Mouse (Mus musculus): ENCODE data around the gene 4933402J07Rik. TPM values are rescaled to one million over a fixed set of nuclear protein-coding genes. Genes with fewer than 3 reads are reported as not detected.

Gene 4933402J07Rik
- total and polyA plus RNA-seq, 3 experiments, result not detected

DNA sequence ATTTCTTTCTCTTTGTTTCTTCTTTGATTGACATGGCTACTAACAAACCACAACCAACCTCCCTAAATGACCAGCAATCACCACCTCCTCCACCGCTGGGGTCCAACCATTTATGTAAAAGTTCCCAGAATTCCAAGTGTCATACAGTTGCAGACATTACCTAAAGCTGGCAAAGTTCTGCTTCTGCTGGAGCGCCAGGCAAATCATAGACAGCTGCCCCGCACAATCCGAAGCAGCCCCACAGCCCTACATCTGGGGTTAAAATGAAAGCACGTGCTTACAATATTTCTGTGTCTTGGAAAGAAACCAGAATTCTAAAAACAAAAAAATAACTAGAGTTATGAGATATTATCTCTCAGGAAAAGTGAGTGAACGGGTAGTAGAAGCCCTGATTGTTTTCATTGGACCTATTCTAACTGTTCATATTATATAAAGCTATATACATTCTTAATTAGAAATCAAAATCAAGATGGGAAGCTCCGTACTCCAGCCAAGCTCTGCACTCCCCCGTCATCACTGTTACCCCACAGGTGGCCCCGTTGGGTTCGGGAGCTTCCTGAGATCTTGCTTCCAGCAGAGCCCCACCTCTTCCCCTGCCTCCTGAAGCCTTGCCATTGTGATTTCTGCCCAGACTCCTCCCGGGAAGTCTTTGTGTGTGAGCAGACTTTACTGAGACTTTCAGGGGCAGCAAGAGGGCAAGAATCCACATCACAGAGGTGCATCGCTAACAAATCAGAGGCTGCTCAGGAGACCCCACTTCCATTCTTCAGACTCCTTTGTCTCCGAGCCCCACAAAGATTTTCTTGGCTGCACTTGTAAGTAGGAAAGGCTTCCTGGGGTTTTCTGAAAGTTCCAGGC, 6.3 kb downstream of the 4933402J07Rik start:
- in situ Hi-C loops (cut with MboI; ENCODE audit: low pct_ligation_motif_present, low pct_unique_long_range_greater_than_20kb, low sequenced_read_pairs) (no loop called here), dilution Hi-C loops (cut with MboI; ENCODE audit: extremely low pct_ligation_motif_present, extremely low pct_unique_long_range_greater_than_20kb, low sequenced_read_pairs) (no loop called here)
- no peak overlapping the region for H3K27ac ChIP-seq (ENCODE audit: insufficient read depth, low read depth)
- TF ChIP-seq BHLHE40 (IDR thresholded peaks at IDR 0.05; ENCODE audit: low read depth, low read length) (0 out of 2 replicates have a peak, but pooled peaks have one; percentile 45), MAX (IDR thresholded peaks at IDR 0.05; ENCODE audit: low read length) (no peak)
- H3K4me1 ChIP-seq (ENCODE audit: control insufficient read depth in 1 of 2, insufficient read depth in 2 of 2), result peaks cover 0 to 2% of the 10 kb centered on the region in 2 experiments; a peak in 1 of 4 replicates
- no peaks in the 10 kb centered on the region for H3K79me2 ChIP-seq (replicated peaks; ENCODE audit: control insufficient read depth, extremely low read depth, insufficient read depth, poor library complexity, severe bottlenecking)
- H3K9ac ChIP-seq (ENCODE audit: insufficient read depth, low read depth), result no peak overlapping the region
- no peaks in the 10 kb centered on the region for H3K27me3 ChIP-seq (replicated peaks)
- DNase-seq (ENCODE audit: extremely low read depth), result no peak
- no peaks in the 10 kb centered on the region for H3K36me3 ChIP-seq (replicated peaks in 1 of 2; ENCODE audit: control insufficient read depth in 1 of 2, insufficient read depth in 1 of 2, low read length in 1 of 2)
- no peaks in the 10 kb centered on the region for H3K9me3 ChIP-seq (replicated peaks; ENCODE audit: low read length)
- H3K4me3 ChIP-seq (replicated peaks in 1 of 3; ENCODE audit: low read depth in 2 of 3, low read length in 2 of 3, poor library complexity in 1 of 3), result no peak overlapping the region
- H3K4me2 ChIP-seq (ENCODE audit: insufficient read depth, low read depth, poor library complexity, severe bottlenecking), result peak overlapping the region; percentile 82

DNA sequence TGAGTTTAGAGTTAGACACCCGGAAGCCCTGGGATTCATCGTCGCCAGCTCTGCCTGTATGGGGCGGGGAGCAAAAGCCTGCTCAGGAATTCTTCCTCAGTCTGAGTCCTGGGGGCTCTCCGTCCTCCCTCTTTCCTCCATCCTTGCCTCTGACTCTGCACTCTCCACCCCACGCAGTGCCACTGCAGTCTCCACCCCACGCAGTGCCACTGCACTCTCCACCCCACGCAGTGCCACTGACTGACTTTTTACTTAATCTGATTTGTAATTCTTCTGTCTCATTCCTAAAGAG, 6.9 kb downstream of the 4933402J07Rik start:
- H3K27me3 ChIP-seq (replicated peaks), result no peaks in the 10 kb centered on the region
- H3K9me3 ChIP-seq (replicated peaks; ENCODE audit: low read length), result no peaks in the 10 kb centered on the region
- H3K27ac ChIP-seq (ENCODE audit: insufficient read depth, low read depth), result no peak overlapping the region
- peak overlapping the region; percentile 82; the same call in 1 of the 2 replicates for H3K4me2 ChIP-seq (ENCODE audit: insufficient read depth, low read depth, poor library complexity, severe bottlenecking)
- no peaks in the 10 kb centered on the region for H3K36me3 ChIP-seq (replicated peaks in 1 of 2; ENCODE audit: control insufficient read depth in 1 of 2, insufficient read depth in 1 of 2, low read length in 1 of 2)
- H3K4me1 ChIP-seq (ENCODE audit: control insufficient read depth in 1 of 2, insufficient read depth in 2 of 2), result peaks cover 0 to 2% of the 10 kb centered on the region in 2 experiments; a peak in 1 of 4 replicates
- no peaks in the 10 kb centered on the region for H3K79me2 ChIP-seq (replicated peaks; ENCODE audit: control insufficient read depth, extremely low read depth, insufficient read depth, poor library complexity, severe bottlenecking)
- no peak for TF ChIP-seq SMC3 (IDR thresholded peaks at IDR 0.05; ENCODE audit: low read depth, low read length)
- no peak for TF ChIP-seq ELF1 (IDR thresholded peaks at IDR 0.05; ENCODE audit: low read depth, low read length)
- TF ChIP-seq USF1 (IDR thresholded peaks at IDR 0.05; ENCODE audit: low read depth, low read length), result no peak
- TF ChIP-seq E2F4 (IDR thresholded peaks at IDR 0.05; ENCODE audit: insufficient replicate concordance, low read depth, low read length), result no peak
- no peak for TF ChIP-seq TBP (conservative IDR thresholded peaks at IDR 0.05; ENCODE audit: low read depth, low read length)
- TF ChIP-seq JUND (conservative IDR thresholded peaks at IDR 0.05; ENCODE audit: low read depth, low read length), result no peak
- TF ChIP-seq ETS1 (conservative IDR thresholded peaks at IDR 0.05; ENCODE audit: low read depth, low read length), result no peak
- TF ChIP-seq CHD1 (IDR thresholded peaks at IDR 0.05; ENCODE audit: low read depth, low read length), result no peak
- no peak for TF ChIP-seq UBTF (IDR thresholded peaks at IDR 0.05; ENCODE audit: low read depth, low read length)
- no peak for TF ChIP-seq HCFC1 (IDR thresholded peaks at IDR 0.05; ENCODE audit: low read depth, low read length)
- TF ChIP-seq TCF12 (IDR thresholded peaks at IDR 0.05; ENCODE audit: low read depth, low read length), result no peak
- no peak for TF ChIP-seq JUN (IDR thresholded peaks at IDR 0.05; ENCODE audit: insufficient read depth, low read depth, low read length)
- TF ChIP-seq MEF2A (IDR thresholded peaks at IDR 0.05; ENCODE audit: borderline replicate concordance, low read depth, low read length), result no peak
- no peak for TF ChIP-seq RCOR1 (conservative IDR thresholded peaks at IDR 0.05; ENCODE audit: low read depth, low read length)
- TF ChIP-seq CTCF (conservative IDR thresholded peaks at IDR 0.05 in 1 of 2, IDR thresholded peaks at IDR 0.05 in 1 of 2; ENCODE audit: low read depth in 2 of 2, low read length in 2 of 2), result no peak
- TF ChIP-seq EP300 (IDR thresholded peaks at IDR 0.05; ENCODE audit: low read length), result no peak
- no peak for TF ChIP-seq SIN3A (IDR thresholded peaks at IDR 0.05; ENCODE audit: low read length)
- TF ChIP-seq MAFK (IDR thresholded peaks at IDR 0.05; ENCODE audit: insufficient replicate concordance, low read length), result no peak
- TF ChIP-seq POLR2AphosphoS2 (IDR thresholded peaks at IDR 0.05; ENCODE audit: low read depth, low read length), result no peak
- dilution Hi-C loops (cut with MboI; ENCODE audit: extremely low pct_ligation_motif_present, extremely low pct_unique_long_range_greater_than_20kb, low sequenced_read_pairs), result no loop called here
- DNase-seq (ENCODE audit: extremely low read depth), result no peak
- in situ Hi-C loops (cut with MboI; ENCODE audit: low pct_ligation_motif_present, low pct_unique_long_range_greater_than_20kb, low sequenced_read_pairs), result no loop called here
- no peak overlapping the region for H3K4me3 ChIP-seq (replicated peaks in 1 of 3; ENCODE audit: low read depth in 2 of 3, low read length in 2 of 3, poor library complexity in 1 of 3)
- H3K9ac ChIP-seq (ENCODE audit: insufficient read depth, low read depth), result no peak overlapping the region
